Mouse (Mus musculus) midbrain, embryonic 14.5 days (tissue): Measurements from ENCODE around the gene Pld1. TPM values are rescaled to one million over a fixed set of nuclear protein-coding genes. Genes with fewer than 3 reads are reported as not detected.
"Not testable (repeated sequence)": the region's sequence is repeated elsewhere in the genome, so short reads cannot be mapped to it uniquely, and the experiment has no call there.

Source experiments
- ATAC-seq: fragments of 200-750 bp; cut with Nextera tagmentation; 2 replicates; pipeline ENCODE4 v1.8.0; 2017; ENCODE audit warnings: moderate number of reproducible peaks, moderate library complexity; ENCODE audit not compliant: low FRiP score, low TSS enrichment
- DNase-seq: peaks from one replicate; pipeline ENCODE4 v3.0.0-alpha.2; 2015
- H3K27ac ChIP-seq: fragments of 300-500 bp; sonication (generic); replicated peaks from 2 replicates; pipeline ENCODE4 v1.5.1; 2014; ENCODE audit warnings: mild to moderate bottlenecking, low read depth, low read length, moderate library complexity
- H3K27me3 ChIP-seq: fragments of 300-500 bp; sonication (generic); 2 replicates; pipeline ENCODE4 v1.6.1; 2014; ENCODE audit warnings: low read length, control low read depth, mixed read lengths; ENCODE audit not compliant: control insufficient read depth, insufficient read depth
- H3K36me3 ChIP-seq: fragments of 300-500 bp; sonication (generic); 2 replicates; pipeline ENCODE4 v1.6.1; 2014; ENCODE audit warnings: low read length, control low read depth; ENCODE audit not compliant: control insufficient read depth, insufficient read depth
- H3K4me1 ChIP-seq: fragments of 300-500 bp; sonication (generic); 2 replicates; pipeline ENCODE4 v1.6.1; 2014; ENCODE audit warnings: mild to moderate bottlenecking, antibody characterized with exemption, low read length, control low read depth; ENCODE audit not compliant: control insufficient read depth, insufficient read depth
- H3K4me2 ChIP-seq: fragments of 300-500 bp; sonication (generic); 2 replicates; pipeline ENCODE4 v1.6.1; 2014; ENCODE audit warnings: mild to moderate bottlenecking, low read length, moderate library complexity
- H3K4me3 ChIP-seq: fragments of 300-500 bp; sonication (generic); replicated peaks from 2 replicates; pipeline ENCODE4 v1.5.1; 2014; ENCODE audit warnings: low read depth, low read length
- H3K9ac ChIP-seq: fragments of 300-500 bp; sonication (generic); replicated peaks from 2 replicates; pipeline ENCODE4 v1.6.1; 2014; ENCODE audit warnings: mild to moderate bottlenecking, low read length, moderate library complexity
- H3K9me3 ChIP-seq: fragments of 300-500 bp; sonication (generic); 2 replicates; pipeline ENCODE4 v1.6.1; 2016; ENCODE audit warnings: low read length, control low read depth, mixed read lengths; ENCODE audit not compliant: control insufficient read depth
- WGBS: fragments of 180-500 bp; shearing (Covaris S2); extraction: QIAGEN DNeasy Blood & Tissue Kit; methylation state at CpG from one replicate; pipeline ENCODE4 v1.1.7; 2014; 5-methylcytosine and 5-hydroxymethylcytosine counted together
- polyA plus RNA-seq: library from polyadenylated mRNA; unstranded; fragments of >200 nt; fragmentation: Nextera tagmentation; extraction: Ambion mirVana; gene quantifications from 2 replicates; pipeline ENCODE4 v1.2.1, GENCODE M21; 2014

The Pld1 gene
- polyA plus RNA-seq, 1 experiment from 2014 or later: 5.4 TPM

GRCm38 (mm10) chr3:27937144-27938110 is 1.1 kb upstream of the Pld1 start:
- ATAC-seq (no peak), DNase-seq (no peak)
- no peak overlapping the region for H3K9ac ChIP-seq
- no peaks in the 10 kb centered on the region for H3K36me3 ChIP-seq
- peak overlapping the region; percentile 100; the same call in 1 of the 2 replicates for H3K4me2 ChIP-seq
- H3K9me3 ChIP-seq: no peaks in the 10 kb centered on the region
- H3K27ac ChIP-seq: no peak overlapping the region
- no peak overlapping the region for H3K4me3 ChIP-seq
- H3K4me1 ChIP-seq: peaks cover 5% of the 10 kb centered on the region; the same call in 1 of the 2 replicates
- no peaks in the 10 kb centered on the region; the same call in 1 of the 2 replicates for H3K27me3 ChIP-seq
- 84% methylated on average over 13 of the region's 13 CpGs for WGBS

GRCm38 (mm10) chr3:27941634-27942033 is 3.1 kb downstream of the Pld1 start:
- Histone ChIP-seq H3K9me3 (no peaks in the 10 kb centered on the region), H3K4me2 (no peak overlapping the region), H3K9ac (no peak overlapping the region), H3K27me3 (no peaks in the 10 kb centered on the region; the same call in 1 of the 2 replicates), H3K36me3 (no peaks in the 10 kb centered on the region), H3K4me1 (peaks cover 5% of the 10 kb centered on the region; the same call in 1 of the 2 replicates), H3K4me3 (no peak overlapping the region), H3K27ac (no peak overlapping the region)
- WGBS: 91% methylated on average over 3 of the region's 3 CpGs
- DNase-seq (no peak), ATAC-seq (no peak)

GRCm38 (mm10) chr3:27942991-27943390 is 4.5 kb downstream of the Pld1 start:
- Histone ChIP-seq H3K4me1 (peaks cover 5% of the 10 kb centered on the region; the same call in 1 of the 2 replicates), H3K4me3 (no peak overlapping the region), H3K27ac (no peak overlapping the region), H3K4me2 (no peak overlapping the region), H3K9me3 (no peaks in the 10 kb centered on the region), H3K36me3 (no peaks in the 10 kb centered on the region), H3K27me3 (no peaks in the 10 kb centered on the region; the same call in 1 of the 2 replicates), H3K9ac (no peak overlapping the region)
- no peak for DNase-seq
- ATAC-seq: no peak
- WGBS: 91% methylated on average over 7 of the region's 7 CpGs

- ATAC-seq, H3K27ac ChIP-seq, H3K4me3 ChIP-seq, H3K36me3 ChIP-seq, DNase-seq, H3K4me1 ChIP-seq, H3K9me3 ChIP-seq, H3K4me2 ChIP-seq, H3K9ac ChIP-seq, H3K27me3 ChIP-seq: not testable (repeated sequence)
- 89% methylated on average over 2 of the region's 2 CpGs for WGBS
These were observed 6.9 kb downstream of the Pld1 start for GRCm38 (mm10) chr3:27945397-27945796.

- no peak overlapping the region for H3K27ac ChIP-seq
- H3K4me3 ChIP-seq: no peak overlapping the region
- no peak overlapping the region for H3K4me2 ChIP-seq
- ATAC-seq: no peak
- H3K4me1 ChIP-seq: no peaks in the 10 kb centered on the region
- H3K36me3 ChIP-seq: no peaks in the 10 kb centered on the region
- no peak for DNase-seq
- H3K27me3 ChIP-seq: no peaks in the 10 kb centered on the region
- no peak overlapping the region for H3K9ac ChIP-seq
- 87% methylated on average over 5 of the region's 5 CpGs for WGBS
- H3K9me3 ChIP-seq: no peaks in the 10 kb centered on the region
These were observed 10.8 kb downstream of the Pld1 start for GRCm38 (mm10) chr3:27949175-27949872.

GRCm38 (mm10) chr3:27949873-27950250 is 11.4 kb downstream of the Pld1 start:
- whole genome bisulfite sequencing: 84% methylated on average over 6 of the region's 6 CpGs
- no peak for ATAC-seq
- no peak overlapping the region for H3K4me3 ChIP-seq
- no peak overlapping the region for H3K4me2 ChIP-seq
- no peak overlapping the region for H3K27ac ChIP-seq
- no peaks in the 10 kb centered on the region for H3K9me3 ChIP-seq
- no peaks in the 10 kb centered on the region for H3K4me1 ChIP-seq
- DNase-seq: no peak
- no peaks in the 10 kb centered on the region for H3K36me3 ChIP-seq
- H3K9ac ChIP-seq: no peak overlapping the region
- no peaks in the 10 kb centered on the region for H3K27me3 ChIP-seq

GRCm38 (mm10) chr3:27950726-27951125 is 12.2 kb downstream of the Pld1 start:
- H3K4me2 ChIP-seq: no peak overlapping the region
- no peak for DNase-seq
- ATAC-seq: no peak
- no peaks in the 10 kb centered on the region for H3K36me3 ChIP-seq
- 96% methylated on average over 2 of the region's 2 CpGs for WGBS
- H3K9me3 ChIP-seq: no peaks in the 10 kb centered on the region
- no peak overlapping the region for H3K27ac ChIP-seq
- no peak overlapping the region for H3K9ac ChIP-seq
- H3K27me3 ChIP-seq: no peaks in the 10 kb centered on the region
- H3K4me3 ChIP-seq: no peak overlapping the region
- no peaks in the 10 kb centered on the region for H3K4me1 ChIP-seq

GRCm38 (mm10) chr3:27951721-27952120 is 13.2 kb downstream of the Pld1 start:
- no peaks in the 10 kb centered on the region for H3K9me3 ChIP-seq
- no peak for DNase-seq
- H3K4me3 ChIP-seq: no peak overlapping the region
- no peak overlapping the region for H3K9ac ChIP-seq
- H3K27me3 ChIP-seq: no peaks in the 10 kb centered on the region
- no peaks in the 10 kb centered on the region for H3K36me3 ChIP-seq
- 93% methylated on average over 4 of the region's 4 CpGs for WGBS
- H3K4me1 ChIP-seq: no peaks in the 10 kb centered on the region
- ATAC-seq: no peak
- no peak overlapping the region for H3K27ac ChIP-seq
- H3K4me2 ChIP-seq: no peak overlapping the region
